Mouse (Mus musculus) megakaryocyte, embryonic 14.5 days (primary cell): ENCODE measurements around the gene Apoa2.

Experiments used
- FLI1 ChIP-seq: IDR thresholded peaks from 2 replicates; pipeline ENCODE4 v1.6.1; 2012; ENCODE audit warnings: low read length, inconsistent platforms, mixed read lengths
- GATA1 ChIP-seq: IDR thresholded peaks from 3 replicates; pipeline ENCODE4 v1.6.1; 2012; ENCODE audit warnings: mixed read lengths, low read length, inconsistent platforms, borderline replicate concordance

DNA sequence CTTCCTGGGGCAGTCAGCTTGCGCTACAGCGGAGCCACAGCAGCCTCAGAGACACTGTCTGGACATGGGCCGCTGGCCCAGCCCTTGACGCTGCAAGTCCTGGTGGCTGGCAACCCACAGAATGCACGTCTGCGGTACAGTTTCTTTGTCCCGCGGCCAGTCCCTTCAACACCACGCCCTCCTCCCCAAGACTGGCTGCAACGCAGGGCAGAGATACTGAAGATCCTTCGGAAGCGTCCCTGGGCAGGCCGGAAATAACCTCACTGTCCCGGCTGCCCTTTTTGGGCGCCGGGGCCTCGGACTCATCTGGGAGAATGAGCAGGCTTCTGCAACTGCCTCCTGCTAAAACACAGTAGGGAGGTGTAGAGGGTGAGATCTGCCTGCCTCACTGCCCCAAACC, 34.1 kb downstream of the Apoa2 start:
- no peak for TF ChIP-seq GATA1
- no peak for TF ChIP-seq FLI1
